Mouse (Mus musculus): ENCODE measurements around the gene Hoxc5.

DNA sequence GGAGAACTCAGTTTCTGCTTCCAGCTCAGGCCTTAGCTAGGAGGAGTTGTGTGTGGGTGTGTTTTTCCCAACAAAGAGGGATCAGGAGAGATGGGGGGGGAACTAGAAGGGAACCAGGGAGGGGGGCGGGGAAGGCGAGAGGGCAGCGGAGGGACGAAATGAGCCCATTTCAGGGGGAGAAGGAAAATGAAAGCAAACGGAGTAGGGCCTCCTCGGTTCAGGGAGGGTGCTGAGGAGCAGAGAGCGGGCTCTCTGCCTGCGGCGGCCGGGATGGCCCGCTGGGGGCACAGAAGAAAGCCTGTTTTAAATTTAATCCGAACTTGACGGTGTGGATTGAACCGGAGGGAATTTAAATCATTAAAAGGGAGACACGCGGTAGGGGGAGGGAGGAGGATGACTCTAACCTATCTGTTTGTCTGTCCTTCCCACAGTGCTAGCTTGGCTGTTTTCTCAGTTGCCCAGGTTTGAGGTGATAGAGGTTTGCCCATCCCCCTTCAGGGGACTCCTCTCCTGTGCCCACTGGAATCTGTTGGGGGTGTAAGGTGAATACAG is 10.3 kb downstream of the Hoxc5 start:
- no peak for TF ChIP-seq POLR2A (IDR thresholded peaks at IDR 0.05; ENCODE audit: control insufficient read depth, extremely low read depth, insufficient read depth, low read length, poor library complexity)
- no peak for TF ChIP-seq CTCF (IDR thresholded peaks at IDR 0.05; ENCODE audit: borderline replicate concordance, control insufficient read depth, extremely low read depth, insufficient read depth, low read length, poor library complexity)
